Mouse (Mus musculus): Measurements from ENCODE around the gene Rps27rt.

GRCm38 (mm10) chr9:114979969-114980368, 2.6 kb downstream of the Rps27rt start:
- TF ChIP-seq MAFK (IDR thresholded peaks at IDR 0.05; ENCODE audit: insufficient read depth, low read depth, low read length), result no peak
- no peak for TF ChIP-seq ZC3H11A (IDR thresholded peaks at IDR 0.05; ENCODE audit: borderline replicate concordance, low read depth, low read length)
- TF ChIP-seq CHD2 (IDR thresholded peaks at IDR 0.05; ENCODE audit: low read depth, low read length), result no peak
- TF ChIP-seq HCFC1 (IDR thresholded peaks at IDR 0.05; ENCODE audit: borderline replicate concordance, insufficient read depth, low read length), result no peak
